Mouse (Mus musculus) brain, adult 2 months (tissue): ENCODE measurements around the gene Atg101.
"Not testable (repeated sequence)": the region's sequence is repeated elsewhere in the genome, so short reads cannot be mapped to it uniquely, and the experiment has no call there.

Source experiments
- DNase-seq: peaks from one replicate; pipeline ENCODE4 v3.0.0; 2011; ENCODE audit warnings: low read depth, low spot score

Gene Atg101

DNA sequence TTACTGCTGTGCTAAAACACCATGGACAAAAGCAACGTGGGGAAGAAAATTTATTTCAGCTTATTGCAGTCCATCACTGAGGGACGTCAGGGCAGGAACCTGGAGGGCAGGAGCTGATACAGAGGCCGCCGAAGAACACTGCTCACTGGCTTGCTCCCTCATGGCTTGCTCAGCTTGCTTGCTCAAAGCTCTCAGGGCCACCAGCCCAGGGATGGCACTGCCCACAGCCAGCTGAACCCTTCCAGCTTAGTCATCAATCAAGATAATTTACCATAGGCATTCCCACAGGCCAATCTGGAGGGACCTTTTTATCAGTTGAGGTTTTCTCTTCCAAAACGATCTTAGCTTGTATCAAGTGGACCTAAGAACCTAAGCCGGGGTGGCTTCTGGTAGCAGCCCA is 27.9 kb downstream of the Atg101 start:
- no peak for DNase-seq

DNA sequence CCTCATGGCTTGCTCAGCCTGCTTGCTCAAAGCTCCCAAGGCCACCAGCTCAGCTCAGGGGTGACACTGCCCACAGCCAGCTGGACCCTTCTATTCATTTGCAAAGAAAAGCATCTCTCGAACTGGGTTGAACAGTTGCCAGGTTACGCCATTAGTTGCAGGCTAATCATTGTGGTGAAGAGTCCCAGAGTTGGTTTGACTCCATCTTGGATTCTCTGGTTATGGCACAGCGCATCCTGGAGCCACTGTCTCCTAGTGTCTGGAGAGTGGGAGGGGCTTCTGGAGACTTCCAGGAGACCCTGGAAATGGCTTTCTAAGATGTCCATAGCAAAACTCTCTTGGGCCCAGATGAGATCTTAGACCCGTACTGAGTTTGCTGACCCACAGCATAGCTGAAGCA is 31.3 kb downstream of the Atg101 start:
- DNase-seq = no peak

DNA sequence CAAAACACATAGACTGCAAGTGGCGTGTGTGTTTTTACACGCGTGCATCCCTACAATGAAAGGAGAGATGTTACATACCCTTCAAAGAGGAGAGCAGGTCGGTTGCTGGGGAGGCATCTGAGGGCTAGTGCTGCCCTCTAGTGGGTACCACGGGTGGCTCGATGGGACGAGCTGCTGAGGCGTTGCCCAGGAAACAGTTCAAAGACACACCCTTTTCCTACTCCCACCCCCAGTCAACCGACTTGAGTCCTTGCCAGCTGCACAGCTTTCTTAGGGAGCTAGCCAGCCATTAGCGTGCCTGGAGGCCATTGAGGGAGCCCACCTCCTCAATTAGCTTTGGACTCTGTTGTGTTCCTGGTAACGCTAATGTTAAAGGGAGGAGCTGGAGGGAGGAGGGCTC is 31.8 kb downstream of the Atg101 start:
- peak; percentile 92 for DNase-seq

DNA sequence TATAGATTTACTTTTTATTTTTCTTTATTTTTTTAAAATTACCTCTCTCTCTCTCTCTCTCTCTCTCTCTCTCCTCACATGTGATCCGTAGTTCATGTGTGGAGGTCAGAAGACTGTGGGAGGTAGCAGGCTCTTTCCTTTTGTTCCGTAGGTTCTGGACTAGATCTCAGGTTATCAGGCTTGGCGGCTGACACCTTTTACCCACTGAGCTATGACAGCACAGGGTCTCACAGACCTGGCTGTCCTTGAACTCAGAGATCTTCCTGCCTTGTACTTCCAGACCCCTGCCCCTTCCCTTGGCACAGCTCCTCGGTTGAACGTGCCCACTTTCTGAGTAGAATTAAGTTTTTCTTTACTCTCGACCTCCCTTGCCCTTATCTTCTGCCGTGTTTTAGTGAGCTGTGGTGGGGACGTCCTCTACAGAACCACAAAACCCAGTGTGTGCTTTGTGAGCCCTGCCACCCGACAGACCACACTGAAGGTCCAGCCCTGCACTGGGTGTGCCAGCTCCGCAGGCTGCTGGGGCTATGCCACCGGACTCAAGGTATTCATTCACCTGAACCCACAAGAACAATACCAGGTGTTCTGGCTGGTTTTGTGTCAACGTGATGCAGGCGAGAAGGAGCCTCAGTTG is 32.3 kb downstream of the Atg101 start:
- DNase-seq = no peak

DNA sequence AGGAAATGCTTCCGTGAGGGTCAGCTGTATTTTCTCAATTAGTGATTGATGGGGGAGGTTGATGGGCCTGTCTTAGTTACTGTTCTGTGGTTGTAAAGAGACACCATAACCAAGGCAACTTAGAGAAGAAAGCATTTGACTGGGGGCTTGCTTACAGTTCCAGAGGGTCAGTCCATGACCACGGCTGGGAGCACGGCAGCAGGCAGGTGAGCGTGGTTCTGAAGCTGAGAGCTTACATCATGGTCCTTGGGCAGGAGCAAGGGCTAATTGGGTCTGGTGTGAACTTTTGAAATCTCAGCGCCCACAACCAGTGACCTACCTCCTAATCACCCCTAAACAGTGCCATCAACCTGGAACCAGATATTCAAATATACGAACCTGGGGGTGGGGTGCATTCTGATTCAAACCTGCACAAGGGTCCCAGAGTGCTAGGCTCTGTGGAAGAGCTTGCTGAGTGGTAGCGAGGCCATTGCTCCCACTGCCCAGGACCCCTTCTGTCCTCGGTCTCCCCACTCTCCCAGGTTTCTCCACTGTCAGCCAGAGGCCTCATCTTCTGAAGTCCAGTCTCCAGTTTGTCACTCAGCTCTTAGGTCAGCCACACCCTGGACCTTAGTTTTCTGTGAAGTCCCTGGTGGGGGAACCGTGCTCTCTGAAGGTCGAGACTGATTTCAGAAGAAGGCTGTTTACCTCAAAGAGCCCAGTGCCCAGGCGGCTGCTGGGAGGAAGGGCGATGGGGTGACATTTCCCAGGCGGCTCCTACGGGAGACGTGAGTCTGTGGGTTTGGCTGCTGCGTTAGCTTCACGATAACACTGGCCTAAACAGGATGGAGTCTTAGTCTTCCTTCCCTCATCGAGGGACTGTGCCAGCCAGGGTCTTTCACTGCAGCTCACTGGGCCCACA is 33.1 kb downstream of the Atg101 start:
- no peak for DNase-seq

DNA sequence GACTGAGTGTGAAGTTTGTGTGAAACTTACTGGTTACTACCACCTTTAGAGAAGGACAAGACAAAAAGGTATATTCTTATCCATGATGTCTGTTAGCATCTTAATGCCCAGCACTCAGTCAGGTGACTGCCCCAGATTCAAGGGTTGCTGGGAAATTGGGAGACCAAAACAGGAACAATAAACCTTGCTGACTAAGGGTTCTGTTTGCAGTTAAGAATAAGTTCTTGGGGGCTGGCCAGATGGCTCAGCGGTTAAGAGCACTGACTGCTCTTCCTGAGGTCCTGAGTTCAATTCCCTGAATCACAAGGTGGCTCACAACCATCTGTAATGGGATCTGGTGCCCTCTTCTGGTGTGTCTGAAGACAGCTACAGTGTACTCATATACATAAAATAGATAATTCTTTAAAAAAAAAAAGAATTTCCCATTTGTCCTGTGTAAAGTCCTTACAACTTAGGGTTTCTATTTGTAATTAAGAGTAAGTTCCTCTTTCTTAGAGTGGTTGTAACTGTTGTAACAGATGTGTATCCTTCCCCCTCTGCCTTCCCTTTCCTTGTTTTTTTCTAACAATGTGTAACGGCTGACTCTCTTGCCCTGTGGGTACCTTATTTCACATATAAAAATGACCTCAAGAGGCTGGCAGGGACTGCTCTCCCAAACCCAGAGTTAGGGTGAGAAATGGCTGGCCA is 33.9 kb downstream of the Atg101 start:
- no peak for DNase-seq

DNA sequence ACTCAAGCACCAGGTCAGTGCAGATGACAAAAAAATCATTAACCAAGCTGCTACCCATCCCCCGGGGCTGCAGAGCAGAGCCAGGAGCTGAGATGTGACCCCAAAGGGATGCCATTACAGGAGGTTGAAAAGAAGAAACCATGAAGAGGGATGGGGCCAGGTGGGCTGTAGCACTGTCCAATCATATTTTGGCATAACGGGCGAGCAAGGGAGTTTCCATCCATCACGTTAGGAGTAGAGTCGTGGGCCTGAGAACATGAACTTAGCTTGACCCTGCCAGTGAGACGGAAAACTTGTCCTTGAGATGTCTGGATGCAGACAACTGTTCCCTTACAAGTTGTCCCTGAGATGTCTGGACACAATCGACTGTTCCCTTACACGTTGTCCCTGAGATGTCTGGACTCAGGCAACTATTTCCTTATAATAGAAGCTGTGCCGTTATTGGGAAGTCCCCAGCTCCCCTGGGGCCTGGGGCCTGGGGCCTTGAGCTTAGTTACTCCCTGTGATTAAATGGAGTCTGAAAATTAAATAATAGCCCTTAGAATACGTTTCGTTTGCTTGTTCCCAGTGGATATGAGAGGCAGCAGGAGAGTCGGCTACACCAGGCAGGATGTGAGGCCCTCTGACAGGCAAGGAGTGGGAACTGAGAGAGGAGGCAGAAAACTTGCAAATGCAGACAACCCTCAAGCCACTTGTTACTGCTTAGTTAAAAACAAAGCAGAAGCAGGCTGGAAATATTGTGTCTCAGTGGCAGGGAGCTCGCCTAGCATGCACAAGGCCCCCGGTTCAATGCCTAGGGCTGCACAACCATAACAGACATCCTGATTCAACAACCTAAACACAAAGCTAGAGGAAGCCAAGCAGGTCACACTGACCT is 35.1 kb downstream of the Atg101 start:
- DNase-seq = no peak

DNA sequence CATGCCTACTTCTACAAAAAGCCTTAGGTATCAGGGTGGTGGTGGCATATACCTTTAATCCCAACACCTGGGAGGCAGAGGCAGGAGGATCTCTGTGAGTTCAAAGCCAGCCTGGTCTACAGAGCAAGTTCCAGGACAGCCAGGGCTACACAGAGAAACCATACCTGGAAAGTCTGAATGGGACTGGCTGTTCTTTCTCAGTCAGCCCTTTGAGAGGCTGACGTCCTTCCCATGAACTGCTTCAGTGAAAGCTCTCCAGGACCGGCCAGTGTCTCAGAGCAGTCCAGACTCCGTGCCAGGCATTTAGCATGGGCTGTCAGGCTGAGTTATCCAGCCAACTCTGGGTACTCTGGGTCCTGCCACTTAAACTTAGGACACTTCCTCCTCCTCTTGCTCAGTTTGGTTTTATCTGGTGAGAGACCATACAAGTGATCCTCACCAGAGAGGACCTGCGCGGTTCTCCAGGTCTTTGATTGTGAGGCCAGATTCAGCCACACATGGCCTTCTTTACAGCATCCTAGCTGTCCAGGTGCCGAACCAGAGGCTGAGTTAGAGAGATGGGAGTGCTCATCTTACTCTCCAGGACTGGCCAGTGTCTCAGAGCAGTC is 36.0 kb downstream of the Atg101 start:
- no peak for DNase-seq

DNA sequence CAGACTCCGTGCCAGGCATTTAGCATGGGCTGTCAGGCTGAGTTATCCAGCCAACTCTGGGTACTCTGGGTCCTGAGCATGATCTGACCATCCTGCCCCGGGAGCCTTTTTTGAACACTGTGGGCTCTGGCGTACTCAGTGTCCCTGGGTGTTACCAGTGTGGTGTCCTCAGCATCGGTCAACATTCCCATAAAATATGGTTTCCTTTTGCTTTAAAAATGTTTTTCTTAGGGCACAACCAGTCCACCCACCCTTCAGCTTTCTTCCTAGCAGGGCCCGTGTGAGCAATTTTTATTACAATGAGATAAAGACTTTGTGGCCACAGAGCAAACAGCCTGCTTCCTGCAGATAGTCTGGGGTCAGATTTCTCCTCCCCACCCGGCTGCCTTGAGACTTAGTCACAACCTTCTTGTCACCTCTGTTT is 36.6 kb downstream of the Atg101 start:
- DNase-seq = no peak

DNA sequence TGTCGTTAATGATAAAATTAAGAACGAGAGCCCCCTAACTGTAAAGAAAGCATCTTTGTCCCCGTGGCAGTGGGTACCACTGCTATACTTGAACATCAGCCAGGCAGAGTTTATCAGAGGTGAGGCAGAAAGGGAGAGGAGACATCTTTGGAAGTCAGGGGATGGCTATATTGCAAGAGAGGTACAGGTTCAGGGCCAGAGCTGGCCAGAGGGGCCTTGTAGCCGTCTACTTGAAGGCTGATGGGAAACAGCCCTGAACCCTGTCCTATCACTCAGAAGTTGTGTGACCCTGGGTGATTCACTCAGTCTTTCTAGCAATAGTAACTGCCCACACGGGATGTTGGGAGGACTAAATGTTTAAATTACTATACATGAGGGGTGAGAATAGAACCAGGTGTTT is 37.1 kb downstream of the Atg101 start:
- no peak for DNase-seq

DNA sequence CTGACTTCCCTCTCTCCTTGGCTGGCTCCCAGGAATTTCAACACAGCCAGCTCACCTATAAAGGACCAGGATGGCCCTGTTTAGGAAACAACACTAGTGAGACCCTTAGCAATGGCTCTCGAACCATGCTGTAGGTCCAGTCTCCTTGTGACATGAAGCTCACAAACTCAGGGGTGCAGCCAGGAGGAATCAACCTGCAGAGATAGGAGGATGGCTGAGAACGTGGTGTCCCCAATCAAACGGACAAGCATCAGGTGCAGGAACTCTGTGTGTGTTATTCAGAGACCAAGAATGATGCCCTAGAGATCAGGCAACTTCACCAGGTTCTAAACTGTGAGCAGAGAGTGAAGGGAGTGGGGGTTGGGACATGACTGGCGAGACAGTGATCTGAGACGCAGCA is 38.0 kb downstream of the Atg101 start:
- DNase-seq = no peak

DNA sequence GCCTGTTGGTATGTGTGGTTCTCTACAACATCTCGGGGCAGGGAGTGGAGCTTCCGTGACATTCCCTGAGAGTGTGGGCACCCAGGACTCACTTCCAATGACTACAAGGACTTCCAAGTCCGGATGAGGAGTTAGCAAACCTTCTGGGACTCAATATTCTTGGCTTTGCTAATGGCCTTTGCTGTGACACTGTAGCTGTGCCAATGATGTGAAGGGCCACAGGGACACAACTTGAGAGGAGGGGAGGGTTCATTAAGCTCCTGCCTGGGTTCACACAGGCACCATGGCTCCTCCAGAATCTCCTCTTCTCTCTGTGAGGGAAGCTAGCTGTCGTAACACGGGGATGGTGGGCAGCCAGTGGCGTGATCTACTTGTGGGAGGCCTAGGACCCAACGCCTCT is 38.6 kb downstream of the Atg101 start:
- no peak for DNase-seq

DNA sequence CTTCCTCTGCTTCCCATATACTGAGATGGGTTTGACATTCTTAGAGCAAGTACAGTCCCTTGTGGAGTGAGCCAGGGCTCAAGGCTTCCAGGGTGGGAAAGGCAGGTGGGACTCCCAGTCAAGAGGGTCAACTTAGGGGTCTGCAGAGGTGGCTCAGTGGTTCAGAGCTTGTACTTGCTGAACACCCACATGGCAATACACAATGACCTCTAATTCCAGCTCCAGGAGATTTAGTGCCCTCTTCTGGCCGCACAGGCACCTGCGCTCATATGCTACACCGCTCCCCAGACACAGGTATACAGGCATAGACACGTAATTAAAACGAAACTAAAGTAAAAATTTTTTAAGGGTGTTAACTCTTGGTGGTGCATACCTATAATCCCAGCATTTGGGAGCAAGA is 39.4 kb downstream of the Atg101 start:
- no peak for DNase-seq

DNA sequence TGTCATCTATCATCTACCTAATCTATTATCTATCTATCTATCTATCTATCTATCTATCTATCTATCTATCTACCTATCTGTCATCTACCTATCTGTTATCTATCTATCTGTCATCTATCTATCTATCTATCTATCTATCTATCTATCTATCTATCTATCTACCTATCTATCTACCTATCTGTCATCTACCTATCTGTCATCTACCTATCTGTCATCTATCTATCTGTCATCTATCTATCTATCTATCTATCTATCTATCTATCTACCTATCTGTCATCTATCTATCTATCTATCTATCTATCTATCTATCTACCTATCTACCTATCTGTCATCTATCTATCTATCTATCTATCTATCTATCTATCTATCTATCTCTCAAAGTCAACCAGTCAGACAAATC is 40.3 kb downstream of the Atg101 start:
- DNase-seq = not testable (repeated sequence)

DNA sequence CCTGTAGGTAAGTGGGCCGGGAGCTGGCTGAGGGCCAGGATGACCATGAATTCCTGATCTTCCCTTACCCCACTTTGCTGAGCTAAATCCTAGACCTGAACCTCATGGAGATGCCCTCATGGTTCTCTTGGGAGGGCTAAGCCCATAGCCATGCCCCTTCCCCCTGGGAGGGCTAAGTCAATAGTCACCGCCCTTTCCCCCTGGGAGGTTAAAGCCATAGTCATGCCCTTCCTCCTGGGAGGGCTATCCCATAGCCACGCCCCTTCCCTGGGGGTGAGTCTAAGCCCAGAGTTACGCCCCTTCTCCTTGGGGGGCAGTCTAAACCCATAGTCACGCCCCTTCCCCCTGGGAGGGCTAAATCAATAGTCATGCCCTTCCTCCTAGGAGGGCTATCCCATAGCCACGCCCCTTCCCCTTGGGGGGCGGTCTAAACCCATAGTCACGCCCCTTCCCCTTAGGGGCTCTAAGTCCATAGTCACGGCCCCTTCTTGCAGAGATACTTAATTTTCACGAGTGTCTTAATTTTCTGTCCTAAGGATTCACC is 42.0 kb downstream of the Atg101 start:
- no peak for DNase-seq

DNA sequence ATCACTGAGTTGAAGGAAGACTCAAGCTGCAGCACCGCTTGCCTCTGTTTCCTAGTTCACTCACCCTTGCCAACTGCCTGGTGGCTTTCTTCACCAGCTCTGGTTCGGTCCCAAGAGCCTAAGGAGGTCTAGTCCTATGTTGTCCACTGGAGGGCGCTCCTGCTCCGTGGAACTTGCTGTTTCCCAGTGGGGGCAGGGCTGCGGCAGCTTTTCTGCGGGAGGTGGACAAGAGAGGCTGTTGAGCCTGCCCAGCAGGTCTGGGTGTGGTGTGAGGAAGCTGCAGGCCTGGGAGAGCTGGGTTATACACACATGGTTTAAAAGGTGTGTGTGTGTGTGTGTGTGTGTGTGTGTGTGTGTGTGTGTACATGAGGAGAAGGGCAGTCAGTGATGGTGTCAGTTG is 43.2 kb downstream of the Atg101 start:
- peak; percentile 86 for DNase-seq

DNA sequence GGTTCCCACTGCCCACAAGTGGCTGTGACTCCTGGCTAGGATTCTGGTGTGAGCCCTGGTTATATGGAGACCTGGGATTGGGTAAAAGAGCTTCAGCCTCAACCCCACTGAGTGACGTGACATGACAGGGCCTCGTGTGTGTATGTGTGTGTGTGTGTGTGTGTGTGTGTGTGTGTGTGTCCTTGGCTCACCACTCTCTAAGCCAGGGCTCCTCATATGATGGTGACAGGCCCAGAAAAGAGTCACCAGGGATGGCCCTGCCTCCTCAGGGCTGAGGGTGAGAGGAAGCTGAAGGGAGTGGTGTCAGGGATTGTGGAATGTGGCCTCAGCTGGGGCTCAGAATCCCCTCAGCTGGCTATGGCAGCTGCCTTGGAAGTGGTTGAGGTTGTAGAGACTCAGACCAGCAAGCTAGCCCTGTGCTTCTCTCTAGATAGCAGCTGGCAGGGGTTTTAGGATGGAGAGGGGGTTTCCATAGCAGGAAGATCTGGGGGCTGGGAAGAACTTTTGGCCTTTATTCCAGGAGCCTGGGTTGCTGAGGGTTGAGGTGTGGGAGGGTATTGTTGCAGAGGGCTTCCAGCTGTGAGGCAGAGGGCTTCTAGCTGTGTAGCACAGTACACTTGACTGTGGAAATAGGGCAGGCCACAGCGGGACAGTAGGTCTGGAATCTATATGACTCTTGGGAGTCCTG is 44.9 kb downstream of the Atg101 start:
- no peak for DNase-seq

DNA sequence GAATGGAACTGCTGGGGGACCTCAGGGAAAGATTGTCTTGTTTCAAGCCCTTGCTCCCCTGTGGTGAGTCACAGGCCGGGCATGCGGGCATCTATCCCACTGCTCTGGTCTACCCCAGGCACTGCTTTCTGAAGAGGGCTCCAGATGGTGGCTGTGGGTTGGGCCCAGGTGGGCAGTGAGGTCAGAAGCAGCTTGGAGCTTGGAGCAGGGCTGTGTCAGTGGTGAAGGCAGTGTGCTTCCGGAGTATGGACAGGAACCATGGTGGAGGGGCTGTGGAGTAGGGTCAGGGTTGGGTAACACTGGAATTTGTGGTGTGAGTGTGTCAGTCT is 45.5 kb downstream of the Atg101 start:
- no peak for DNase-seq

DNA sequence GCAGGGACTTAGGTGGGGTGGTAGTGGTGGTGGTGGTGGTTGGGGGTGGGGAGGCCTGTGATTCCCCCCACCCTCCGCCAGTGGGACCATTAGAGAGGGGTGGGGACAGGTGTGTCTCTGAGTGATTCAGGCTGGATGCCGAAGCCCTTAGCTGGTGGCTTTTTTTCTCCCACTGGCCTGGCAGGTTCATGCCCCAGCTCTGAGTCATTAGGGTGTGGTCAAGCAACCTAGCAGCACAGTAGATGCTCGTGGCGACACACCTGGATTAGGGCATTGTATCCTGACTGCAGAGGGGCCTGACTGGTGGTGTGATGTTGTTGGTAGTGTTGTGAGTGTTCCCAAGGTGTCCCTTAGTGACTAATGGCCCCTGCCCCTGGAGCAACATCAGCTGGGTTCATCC is 47.0 kb downstream of the Atg101 start:
- no peak for DNase-seq

DNA sequence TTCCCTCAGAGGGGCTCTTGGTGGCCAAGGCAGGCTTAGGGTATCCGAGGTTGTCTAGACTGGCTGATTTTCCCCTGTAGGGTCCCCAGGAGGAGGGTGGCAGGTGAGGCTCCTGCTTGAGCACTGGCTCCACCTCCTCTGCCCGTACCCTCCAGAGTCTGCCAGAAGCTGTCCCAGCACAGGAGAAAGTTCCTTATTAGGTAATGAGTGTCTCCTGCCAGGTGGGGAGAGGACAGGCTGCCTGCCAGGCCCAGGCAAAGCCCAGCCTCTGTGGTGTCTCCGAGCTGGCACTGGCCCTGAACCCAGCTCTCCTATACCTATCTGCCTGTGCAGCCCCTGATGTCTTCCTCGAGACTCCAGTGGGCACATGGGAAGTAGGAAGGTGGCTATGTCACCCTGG is 48.3 kb downstream of the Atg101 start:
- DNase-seq = no peak

DNA sequence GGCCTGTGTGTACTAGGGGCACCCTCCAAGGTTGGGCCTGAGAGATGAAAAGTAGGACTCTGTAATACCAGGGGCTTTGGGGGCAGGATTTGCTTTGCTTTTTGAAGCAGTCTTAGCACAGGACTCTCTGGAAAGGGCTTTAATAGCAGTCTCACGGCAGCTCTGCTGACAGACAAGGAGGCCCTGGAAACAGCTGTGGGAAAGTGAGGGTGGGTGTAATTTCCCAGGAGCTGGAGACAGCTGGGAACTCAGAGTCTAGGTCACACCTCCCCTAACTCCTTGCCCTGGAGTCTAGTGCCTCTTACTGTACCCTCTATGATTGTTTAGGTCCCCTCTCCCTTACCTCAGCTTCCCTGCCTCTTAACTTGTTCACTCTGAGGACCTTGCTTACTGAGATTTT is 49.1 kb downstream of the Atg101 start:
- peak; percentile 33 for DNase-seq
